Mouse (Mus musculus) urinary bladder, postnatal 0 days (tissue): ENCODE data around the gene Fam57b. TPM values are rescaled to one million over a fixed set of nuclear protein-coding genes. Genes with fewer than 3 reads are reported as not detected.

Experiments used
- polyA plus RNA-seq: library from polyadenylated mRNA; unstranded; fragments of >200 nt; fragmentation: Nextera tagmentation; extraction: Ambion mirVana; gene quantifications from 2 replicates; pipeline ENCODE4 v1.2.1, GENCODE M21; 2015

The Fam57b gene
- polyA plus RNA-seq = 0.17 and 0.30 TPM in 2 replicates

GRCm38 (mm10) chr7:126797411-126798126, at the start of gene Fam57b:
Gene Fam57b (plus strand): TSS chr7:126797668.

GRCm38 (mm10) chr7:126759050-126759671, 38.3 kb upstream of the Fam57b start, which contains the start of gene Mapk3:
Gene Mapk3 (plus strand): TSS chr7:126759601.

GRCm38 (mm10) chr7:126766201-126766600, 31.3 kb upstream of the Fam57b start, which contains the start of gene Gdpd3:
Gene Gdpd3 (plus strand): TSS chr7:126766334.

GRCm38 (mm10) chr7:126776598-126777057, 20.8 kb upstream of the Fam57b start, which contains the start of gene Ypel3:
Gene Ypel3 (plus strand): TSS chr7:126776955.

GRCm38 (mm10) chr7:126780971-126781635, 16.4 kb upstream of the Fam57b start, which contains the start of gene Tbx6:
Gene Tbx6 (plus strand): TSS chr7:126781483.

GRCm38 (mm10) chr7:126791851-126792720, 5.4 kb upstream of the Fam57b start, which contains the start of gene Ppp4c:
Gene Ppp4c (minus strand): TSS chr7:126792496.

GRCm38 (mm10) chr7:126831539-126831938, 34.1 kb downstream of the Fam57b start, which contains the start of gene 4930451I11Rik:
Gene 4930451I11Rik (minus strand): TSS chr7:126831639.

GRCm38 (mm10) chr7:126847116-126847420, 49.6 kb downstream of the Fam57b start, which contains the start of gene Doc2a:
Gene Doc2a (plus strand): TSS chr7:126847416.

GRCm38 (mm10) chr7:126861429-126862130, 64.1 kb downstream of the Fam57b start, which contains the start of gene Hirip3:
Gene Hirip3 (plus strand): TSS chr7:126861972.

GRCm38 (mm10) chr7:126862147-126862784, 64.8 kb downstream of the Fam57b start, which contains the start of gene Ino80e:
Gene Ino80e (minus strand): TSS chr7:126862377.

Other genes with a start within 250 kb of the Fam57b start
- 152 and 161 TPM in 2 replicates for gene Eif3c, start 231.3 kb upstream of the Fam57b start, polyA plus RNA-seq
- 2.1 and 3.6 TPM in 2 replicates for gene Apobr, start 212.7 kb upstream of the Fam57b start, polyA plus RNA-seq
- gene Cln3, start 211.9 kb upstream of the Fam57b start, polyA plus RNA-seq = 17.2 and 19.0 TPM in 2 replicates
- not detected in 2 replicates for gene Il27, start 202.7 kb upstream of the Fam57b start, polyA plus RNA-seq
- gene Nupr1, start 166.8 kb upstream of the Fam57b start, polyA plus RNA-seq = 62.7 and 73.5 TPM in 2 replicates
- gene Sgf29, start 148.4 kb upstream of the Fam57b start, polyA plus RNA-seq = 24.1 and 28.7 TPM in 2 replicates
- 16.8 and 17.8 TPM in 2 replicates for gene Sult1a1, start 121.2 kb upstream of the Fam57b start, polyA plus RNA-seq
- 81.7 and 98.8 TPM in 2 replicates for gene Bola2, start 102.3 kb upstream of the Fam57b start, polyA plus RNA-seq
- gene Slx1b, start 101.9 kb upstream of the Fam57b start, polyA plus RNA-seq = 4.7 and 5.1 TPM in 2 replicates
- gene Coro1a, start 89.9 kb upstream of the Fam57b start, polyA plus RNA-seq = 15.1 and 33.5 TPM in 2 replicates
- 58.5 and 65.2 TPM in 2 replicates for gene Mapk3, start 38.1 kb upstream of the Fam57b start, polyA plus RNA-seq
- 7.6 and 8.7 TPM in 2 replicates for gene Gdpd3, start 31.3 kb upstream of the Fam57b start, polyA plus RNA-seq
- 67.6 and 97.6 TPM in 2 replicates for gene Ypel3, start 20.7 kb upstream of the Fam57b start, polyA plus RNA-seq
- gene Tbx6, start 16.2 kb upstream of the Fam57b start, polyA plus RNA-seq = 0.12 and 0.15 TPM in 2 replicates
- gene Ppp4c, start 5.2 kb upstream of the Fam57b start, polyA plus RNA-seq = 111 and 119 TPM in 2 replicates
- not detected in 2 replicates for gene 4930451I11Rik, start 34.0 kb downstream of the Fam57b start, polyA plus RNA-seq
- gene Doc2a, start 49.7 kb downstream of the Fam57b start, polyA plus RNA-seq = 0.08 TPM in 1 of 2 replicates, not detected in the other
- 9.5 and 10.4 TPM in 2 replicates for gene Hirip3, start 64.3 kb downstream of the Fam57b start, polyA plus RNA-seq
- gene Ino80e, start 64.7 kb downstream of the Fam57b start, polyA plus RNA-seq = 45.1 and 48.6 TPM in 2 replicates
- 18.7 and 20.2 TPM in 2 replicates for gene Taok2, start 87.0 kb downstream of the Fam57b start, polyA plus RNA-seq
- 34.6 and 38.2 TPM in 2 replicates for gene Tmem219, start 125.2 kb downstream of the Fam57b start, polyA plus RNA-seq
- 9.1 and 9.7 TPM in 2 replicates for gene Kctd13, start 131.2 kb downstream of the Fam57b start, polyA plus RNA-seq
- gene Asphd1, start 151.9 kb downstream of the Fam57b start, polyA plus RNA-seq = not detected in 2 replicates
- 0.19 and 0.22 TPM in 2 replicates for gene Sez6l2, start 152.9 kb downstream of the Fam57b start, polyA plus RNA-seq
- gene Cdipt, start 178.2 kb downstream of the Fam57b start, polyA plus RNA-seq = 95.8 and 103 TPM in 2 replicates
- 1.7 and 1.9 TPM in 2 replicates for gene Cdiptos, start 178.4 kb downstream of the Fam57b start, polyA plus RNA-seq
- 34.3 and 38.8 TPM in 2 replicates for gene Mvp, start 217.0 kb downstream of the Fam57b start, polyA plus RNA-seq
- 0.49 TPM in 1 of 2 replicates, not detected in the other for gene Pagr1b, start 218.8 kb downstream of the Fam57b start, polyA plus RNA-seq
- gene Pagr1a, start 219.7 kb downstream of the Fam57b start, polyA plus RNA-seq = 7.9 and 36.8 TPM in 2 replicates
- 5.0 and 26.8 TPM in 2 replicates for gene Gm42742, start 223.4 kb downstream of the Fam57b start, polyA plus RNA-seq
- gene Prrt2, start 223.5 kb downstream of the Fam57b start, polyA plus RNA-seq = 2.7 and 3.0 TPM in 2 replicates
- gene Maz, start 229.4 kb downstream of the Fam57b start, polyA plus RNA-seq = 20.4 and 22.4 TPM in 2 replicates
- 17.9 and 21.4 TPM in 2 replicates for gene Kif22, start 244.8 kb downstream of the Fam57b start, polyA plus RNA-seq